Mouse (Mus musculus) lung, postnatal 0 days (tissue): ENCODE measurements around the gene H2al1c.
"Not testable (repeated sequence)": the region's sequence is repeated elsewhere in the genome, so short reads cannot be mapped to it uniquely, and the experiment has no call there.

Source experiments
- CTCF ChIP-seq: IDR thresholded peaks from 2 replicates; pipeline ENCODE4 v1.5.1; 2016; ENCODE audit warnings: antibody characterized with exemption, mild to moderate bottlenecking
- EP300 ChIP-seq: IDR thresholded peaks from 2 replicates; pipeline ENCODE4 v1.6.1; 2016; ENCODE audit warnings: antibody characterized with exemption, mild to moderate bottlenecking, control low read depth

DNA sequence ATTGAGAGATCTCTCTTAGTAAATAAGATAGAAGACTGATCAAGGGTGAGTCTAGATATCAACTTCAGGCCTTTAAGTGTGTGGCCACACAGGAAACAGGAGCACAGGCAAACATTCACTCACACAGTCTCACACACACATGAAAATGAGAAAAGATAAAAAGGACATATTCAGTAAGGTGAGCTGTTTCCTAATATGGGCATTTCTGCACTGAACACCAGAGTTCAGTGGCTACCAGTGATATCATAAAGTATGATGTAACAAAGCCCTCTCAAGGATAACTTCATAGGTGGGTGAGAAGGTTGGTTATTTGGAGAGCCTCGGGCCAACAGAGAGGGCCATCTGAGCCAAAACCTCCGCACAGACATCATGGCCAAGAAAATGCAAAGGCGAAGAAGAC is 12.5 kb downstream of the H2al1c start, which contains the start of gene H2al1g:
- TF ChIP-seq EP300, CTCF: not testable (repeated sequence)
